Mouse (Mus musculus) testis, adult 2 months (tissue): ENCODE measurements at regions not wholly inside any gene's neighbourhood (a gene's known extent, or its start where the extent isn't known, plus 50 kb on each side); places are given as distances from the start of the nearest gene placed in this dataset.

Source experiments
- CTCF ChIP-seq: fragments of 200-500 bp; IDR thresholded peaks from 2 replicates; pipeline ENCODE4 v1.5.1; 2012; ENCODE audit warnings: low read depth, mild to moderate bottlenecking, inconsistent platforms, low read length, moderate library complexity; ENCODE audit not compliant: control insufficient read depth, insufficient read depth, insufficient replicate concordance
- POLR2A ChIP-seq: fragments of 200-500 bp; IDR thresholded peaks from 2 replicates; pipeline ENCODE4 v1.6.1; 2012; ENCODE audit warnings: low read depth, mild to moderate bottlenecking, inconsistent platforms, low read length, moderate library complexity; ENCODE audit not compliant: control insufficient read depth

DNA sequence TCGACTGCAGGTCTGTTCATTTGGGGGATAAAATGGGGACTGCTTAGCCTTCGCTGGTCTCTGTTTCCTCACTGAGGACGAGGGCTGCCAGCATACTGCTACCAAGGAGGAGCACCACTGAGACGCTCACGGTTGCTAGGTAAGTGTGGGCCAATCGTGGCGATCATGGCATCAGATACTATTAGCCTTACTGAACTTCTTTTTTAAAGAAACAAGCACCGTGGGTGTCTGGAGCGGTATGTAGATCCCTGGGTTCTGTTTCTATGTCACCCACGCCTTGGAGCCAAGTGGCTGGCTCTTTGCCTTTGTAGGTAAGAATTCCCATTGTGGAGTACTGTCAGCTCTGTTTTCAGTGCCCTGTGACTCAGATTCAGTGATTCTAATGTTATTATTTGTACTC, 172.1 kb upstream of the Arid2 start:
- TF ChIP-seq CTCF = no peak
- TF ChIP-seq POLR2A = no peak
